Comparison of ENCODE assay signal across 28 mouse cellular contexts in genomic region chr11:70107085-70107484, GRCm38 (mm10). TPM values are rescaled to one million over a fixed set of nuclear protein-coding genes. Genes with fewer than 3 reads are reported as not detected.
A peak's percentile ranks its signal among the peaks of the same experiment; 100 is the strongest.
DNase-seq lines count a peak whose midpoint lies in the region; ATAC-seq and TF ChIP-seq lines count a peak whose summit lies in the region.
"Had no signal": no experiment of that assay in that cellular context is flagged by ENCODE, and none has a peak within 500 bp of the region (broad histone marks: within the 10 kb centered on the region; RNA-seq: fewer than 3 reads in every experiment).

No protein-coding gene starts in this region.

- no peaks in the 10 kb centered on the region for H3K36me3 ChIP-seq in hindbrain, embryonic 10.5 days
- H3K36me3 ChIP-seq in hindbrain, embryonic 12.5 days, result no peaks in the 10 kb centered on the region
- no peaks in the 10 kb centered on the region for H3K36me3 ChIP-seq in E14TG2a.4 (ENCODE audit: insufficient read depth, low read length)
- no peaks in the 10 kb centered on the region for H3K36me3 ChIP-seq in myocyte (ENCODE audit: control insufficient read depth, insufficient read depth)
- no peaks in the 10 kb centered on the region for H3K36me3 ChIP-seq in hindbrain, embryonic 16.5 days (ENCODE audit: control insufficient read depth, insufficient read depth, low read length)
- H3K36me3 ChIP-seq: embryonic facial prominence, embryonic 12.5 days; forebrain, embryonic 12.5 days; forebrain, embryonic 15.5 days; heart, embryonic 12.5 days; heart, embryonic 15.5 days; hindbrain, embryonic 15.5 days; intestine, embryonic 15.5 days had no signal

- no peaks in the 10 kb centered on the region for H3K27me3 ChIP-seq in hindbrain, embryonic 10.5 days (ENCODE audit: insufficient read depth, poor library complexity, severe bottlenecking)
- no peaks in the 10 kb centered on the region for H3K27me3 ChIP-seq in hindbrain, embryonic 12.5 days
- H3K27me3 ChIP-seq in E14TG2a.4 (ENCODE audit: insufficient read depth, low read length) (no peaks in the 10 kb centered on the region; the same call in 1 of the 2 replicates), myocyte (ENCODE audit: control insufficient read depth, insufficient read depth, insufficient read length) (no peaks in the 10 kb centered on the region)
- H3K27me3 ChIP-seq in hindbrain, embryonic 16.5 days (replicated peaks; ENCODE audit: control insufficient read depth, insufficient read depth, low read length), result no peaks in the 10 kb centered on the region
- H3K27me3 ChIP-seq: embryonic facial prominence, embryonic 12.5 days; forebrain, embryonic 12.5 days; forebrain, embryonic 15.5 days; heart, embryonic 15.5 days; hindbrain, embryonic 15.5 days; intestine, embryonic 15.5 days had no signal

- H3K27ac ChIP-seq in hindbrain, embryonic 10.5 days, result 0 out of 2 replicates have a peak overlapping the region, but pooled peaks have one; percentile 2
- no peak overlapping the region for H3K27ac ChIP-seq in hindbrain, embryonic 12.5 days
- no peak overlapping the region for H3K27ac ChIP-seq in hindbrain, embryonic 16.5 days (ENCODE audit: low read depth, low read length)
- H3K27ac ChIP-seq: embryonic facial prominence, embryonic 12.5 days; forebrain, embryonic 12.5 days; forebrain, embryonic 15.5 days; heart, embryonic 15.5 days; hindbrain, embryonic 15.5 days; intestine, embryonic 15.5 days had no signal

- no peaks in the 10 kb centered on the region for H3K9me3 ChIP-seq in hindbrain, embryonic 10.5 days
- H3K9me3 ChIP-seq in hindbrain, embryonic 12.5 days (replicated peaks), result no peaks in the 10 kb centered on the region
- no peaks in the 10 kb centered on the region for H3K9me3 ChIP-seq in E14TG2a.4 (ENCODE audit: low read length)
- H3K9me3 ChIP-seq in hindbrain, embryonic 16.5 days (ENCODE audit: control insufficient read depth, low read length), result no peaks in the 10 kb centered on the region
- H3K9me3 ChIP-seq: embryonic facial prominence, embryonic 12.5 days; forebrain, embryonic 12.5 days; forebrain, embryonic 15.5 days; heart, embryonic 12.5 days; heart, embryonic 15.5 days; hindbrain, embryonic 15.5 days; intestine, embryonic 15.5 days had no signal

- H3K79me2 ChIP-seq in myocyte (ENCODE audit: control insufficient read depth, insufficient read depth), result no peaks in the 10 kb centered on the region

- ATAC-seq in hindbrain, embryonic 12.5 days (ENCODE audit: low FRiP score), result no peak
- ATAC-seq in hindbrain, embryonic 16.5 days, result no peak
- ATAC-seq: activated CD4-positive, CD25-positive, alpha-beta regulatory T cell, adult 4 months; forebrain, embryonic 15.5 days; intestine, embryonic 15.5 days had no signal

- no peak overlapping the region for H3K9ac ChIP-seq in hindbrain, embryonic 12.5 days
- no peak overlapping the region for H3K9ac ChIP-seq in hindbrain, embryonic 16.5 days (ENCODE audit: low read depth, low read length)
- H3K9ac ChIP-seq: embryonic facial prominence, embryonic 12.5 days; forebrain, embryonic 12.5 days; forebrain, embryonic 15.5 days; heart, embryonic 12.5 days; heart, embryonic 15.5 days; hindbrain, embryonic 15.5 days; intestine, embryonic 15.5 days had no signal

- no peak for DNase-seq in hindbrain, embryonic 10.5 days (ENCODE audit: low spot score)
- DNase-seq in 3134 (ENCODE audit: extremely low read depth, insufficient read length, low spot score), result peak; percentile 32
- no peak for DNase-seq in adrenal gland, adult 18-20 months (ENCODE audit: low spot score in 2 of 2)
- DNase-seq: adrenal gland, postnatal 10 days; adrenal gland, postnatal 36 days; cerebellum, adult 18-20 months; cerebellum, adult 9-10 months; cerebellum, postnatal 14 days; gastrocnemius, postnatal 25 days; heart, adult 18-20 months; heart, postnatal 10 days; heart, postnatal 36 days had no signal

- no peak overlapping the region for H3K4me2 ChIP-seq in hindbrain, embryonic 12.5 days (replicated peaks)
- H3K4me2 ChIP-seq in myocyte (ENCODE audit: low read depth), result peak overlapping the region; percentile 59
- no peak overlapping the region for H3K4me2 ChIP-seq in hindbrain, embryonic 16.5 days (ENCODE audit: low read length)
- H3K4me2 ChIP-seq: embryonic facial prominence, embryonic 12.5 days; forebrain, embryonic 12.5 days; forebrain, embryonic 15.5 days; heart, embryonic 12.5 days; heart, embryonic 15.5 days; hindbrain, embryonic 15.5 days; intestine, embryonic 15.5 days had no signal

- H3K4me1 ChIP-seq in hindbrain, embryonic 10.5 days (replicated peaks), result no peaks in the 10 kb centered on the region
- no peaks in the 10 kb centered on the region for H3K4me1 ChIP-seq in hindbrain, embryonic 12.5 days
- H3K4me1 ChIP-seq in E14TG2a.4 (replicated peaks; ENCODE audit: low read depth, low read length), result peaks cover 33% of the 10 kb centered on the region
- no peaks in the 10 kb centered on the region for H3K4me1 ChIP-seq in hindbrain, embryonic 16.5 days (ENCODE audit: control insufficient read depth, insufficient read depth, low read depth, low read length)
- H3K4me1 ChIP-seq: embryonic facial prominence, embryonic 12.5 days; forebrain, embryonic 12.5 days; forebrain, embryonic 15.5 days; heart, embryonic 12.5 days; heart, embryonic 15.5 days; hindbrain, embryonic 15.5 days; intestine, embryonic 15.5 days had no signal

- TF ChIP-seq CTCF in E14TG2a.4 (conservative IDR thresholded peaks at IDR 0.05; ENCODE audit: low read length), result no peak

- 72% methylated on average over 8 of the region's 8 CpGs for WGBS in hindbrain, embryonic 10.5 days
- 73% methylated on average over 8 of the region's 8 CpGs for WGBS in hindbrain, embryonic 12.5 days
- WGBS in hindbrain, embryonic 16.5 days, result 72% methylated on average over 8 of the region's 8 CpGs

- TF ChIP-seq POLR2A in myocyte (IDR thresholded peaks at IDR 0.05; ENCODE audit: insufficient read length, low read depth), result no peak

- no peak overlapping the region for H3K4me3 ChIP-seq in hindbrain, embryonic 10.5 days
- H3K4me3 ChIP-seq in hindbrain, embryonic 12.5 days, result no peak overlapping the region
- H3K4me3 ChIP-seq in E14TG2a.4 (replicated peaks; ENCODE audit: low read length) (peak overlapping the region; percentile 32), myocyte (no peak overlapping the region)
- H3K4me3 ChIP-seq in hindbrain, embryonic 16.5 days (ENCODE audit: low read length), result no peak overlapping the region
- H3K4me3 ChIP-seq: embryonic facial prominence, embryonic 12.5 days; erythroblast, embryonic 14.5 days; forebrain, embryonic 12.5 days; forebrain, embryonic 15.5 days; heart, embryonic 12.5 days; heart, embryonic 15.5 days; hindbrain, embryonic 15.5 days; intestine, embryonic 15.5 days had no signal

- no peak overlapping the region for H3ac ChIP-seq in myocyte (ENCODE audit: control insufficient read depth, insufficient read length)

TF ChIP-seq in myocyte, 11 proteins besides CTCF, POLR2A, EP300 and RAD21:
- TF ChIP-seq TCF3 (IDR thresholded peaks at IDR 0.05; ENCODE audit: insufficient read length, low read depth), result peak; percentile 86
- peak; percentile 43 to 91 (median 78) for TF ChIP-seq MYOG (IDR thresholded peaks at IDR 0.05; ENCODE audit: control insufficient read depth in 1 of 3, insufficient read depth in 1 of 3, insufficient read length in 2 of 3, low read depth in 2 of 3)
- peak in 2 of 3 experiments; percentile 89 to 92 for TF ChIP-seq MYOD1 (IDR thresholded peaks at IDR 0.05; ENCODE audit: control insufficient read depth in 1 of 3, insufficient read length in 2 of 3, low read depth in 2 of 3)
- no peak for TF ChIP-seq CEBPB (IDR thresholded peaks at IDR 0.05; ENCODE audit: insufficient read depth, poor library complexity, severe bottlenecking)

RNA-seq across cellular contexts. Expression of gene Asgr2, which starts 14.6 kb away (rescaled TPM):
- 0.51 TPM in 1 of 2 replicates, not detected in the other for polyA plus RNA-seq in hindbrain, embryonic 10.5 days (2016; fragmentation: Nextera tagmentation; extraction: Ambion mirVana)
- polyA plus RNA-seq in hindbrain, embryonic 12.5 days (2016; fragmentation: Nextera tagmentation; extraction: Ambion mirVana), result not detected in 2 replicates
- 0.85 TPM for polyA plus RNA-seq in myocyte (2012; fragmentation: generic; extraction: Trizol)
- polyA plus RNA-seq in hindbrain, embryonic 16.5 days (2015; fragmentation: Nextera tagmentation; extraction: Ambion mirVana), result not detected in 2 replicates
- 1 to 10 TPM in 1 of 2 experiments, under 1 TPM in 1; 0.83 to 2.5 TPM for total RNA-seq in adrenal gland, adult 18-20 months (2021)
- total RNA-seq: gastrocnemius, adult 8-10 months; gastrocnemius, postnatal 25 days; heart, postnatal 10 days; heart, postnatal 36 days; MEL had no signal
- polyA plus RNA-seq: activated CD4-positive, CD25-positive, alpha-beta regulatory T cell, adult 4 months; embryonic facial prominence, embryonic 12.5 days; erythroblast, embryonic 14.5 days; forebrain, embryonic 12.5 days; forebrain, embryonic 15.5 days; heart, embryonic 12.5 days; heart, embryonic 15.5 days; hindbrain, embryonic 11.5 days; hindbrain, embryonic 15.5 days had no signal

RNA-seq across cellular contexts. Expression of gene Mgl2, which starts 23.0 kb away (rescaled TPM):
- polyA plus RNA-seq in hindbrain, embryonic 10.5 days (2016; fragmentation: Nextera tagmentation; extraction: Ambion mirVana), result not detected in 2 replicates
- polyA plus RNA-seq in hindbrain, embryonic 12.5 days (2016; fragmentation: Nextera tagmentation; extraction: Ambion mirVana), result 0.50 and 0.77 TPM in 2 replicates
- polyA plus RNA-seq in myocyte (2012; fragmentation: generic; extraction: Trizol), result 1.2 TPM
- 1.2 and 1.4 TPM in 2 replicates for polyA plus RNA-seq in hindbrain, embryonic 16.5 days (2015; fragmentation: Nextera tagmentation; extraction: Ambion mirVana)
- total RNA-seq in adrenal gland, adult 18-20 months (2021), result 1 to 10 TPM; 3.8 to 9.2 TPM
- polyA plus RNA-seq: embryonic facial prominence, embryonic 12.5 days; erythroblast, embryonic 14.5 days; forebrain, embryonic 12.5 days; heart, embryonic 12.5 days had no signal

RNA-seq across cellular contexts. Expression of gene Clec10a, which starts 48.9 kb away (rescaled TPM):
- 0.35 and 0.81 TPM in 2 replicates for polyA plus RNA-seq in hindbrain, embryonic 10.5 days (2016; fragmentation: Nextera tagmentation; extraction: Ambion mirVana)
- polyA plus RNA-seq in hindbrain, embryonic 12.5 days (2016; fragmentation: Nextera tagmentation; extraction: Ambion mirVana), result 0.71 and 2.6 TPM in 2 replicates
- polyA plus RNA-seq in myocyte (2012; fragmentation: generic; extraction: Trizol), result 0.13 TPM
- polyA plus RNA-seq in hindbrain, embryonic 16.5 days (2015; fragmentation: Nextera tagmentation; extraction: Ambion mirVana), result 1.0 and 1.2 TPM in 2 replicates
- total RNA-seq in adrenal gland, adult 18-20 months (2021), result 1 to 10 TPM; 2.5 to 9.2 TPM
- polyA plus RNA-seq: activated CD4-positive, CD25-positive, alpha-beta regulatory T cell, adult 4 months; erythroblast, embryonic 14.5 days; heart, embryonic 12.5 days had no signal

RNA-seq across cellular contexts. Expression of gene Asgr1, which starts 53.2 kb away (rescaled TPM):
- polyA plus RNA-seq in hindbrain, embryonic 10.5 days (2016; fragmentation: Nextera tagmentation; extraction: Ambion mirVana), result 0.68 and 1.3 TPM in 2 replicates
- 0.56 and 0.89 TPM in 2 replicates for polyA plus RNA-seq in hindbrain, embryonic 12.5 days (2016; fragmentation: Nextera tagmentation; extraction: Ambion mirVana)
- polyA plus RNA-seq in myocyte (2012; fragmentation: generic; extraction: Trizol), result 0.06 TPM
- polyA plus RNA-seq in hindbrain, embryonic 16.5 days (2015; fragmentation: Nextera tagmentation; extraction: Ambion mirVana), result 3.9 and 4.4 TPM in 2 replicates
- total RNA-seq in adrenal gland, adult 18-20 months (2021), result under 1 TPM in 1 of 2 experiments, not detected in 1; 0.50 TPM
- total RNA-seq: gastrocnemius, adult 8-10 months; gastrocnemius, postnatal 25 days; heart, adult 18-20 months; heart, postnatal 36 days; MEL had no signal
- polyA plus RNA-seq: activated CD4-positive, CD25-positive, alpha-beta regulatory T cell, adult 4 months; erythroblast, embryonic 14.5 days; heart, embryonic 15.5 days had no signal
